15 mouse cellular contexts compared by ENCODE assay signal in genomic region chr14:26441041-26441812, GRCm38 (mm10).
A peak's percentile ranks its signal among the peaks of the same experiment; 100 is the strongest.
DNase-seq lines count a peak whose midpoint lies in the region; ATAC-seq and TF ChIP-seq lines count a peak whose summit lies in the region.
"Had no signal": no experiment of that assay in that cellular context is flagged by ENCODE, and none has a peak within 500 bp of the region (broad histone marks: within the 10 kb centered on the region; RNA-seq: fewer than 3 reads in every experiment).

No protein-coding gene starts in this region.

- TF ChIP-seq CTCF in liver, adult 2 months (IDR thresholded peaks at IDR 0.05; ENCODE audit: low read depth, low read length): no peak

- no peak overlapping the region for H3K4me2 ChIP-seq in embryonic facial prominence, embryonic 14.5 days (ENCODE audit: low read depth, low read length)
- no peak overlapping the region for H3K4me2 ChIP-seq in liver, embryonic 12.5 days
- H3K4me2 ChIP-seq: liver, embryonic 13.5 days; midbrain, embryonic 13.5 days had no signal

- no peaks in the 10 kb centered on the region for H3K4me1 ChIP-seq in embryonic facial prominence, embryonic 14.5 days (ENCODE audit: control insufficient read depth, insufficient read depth, low read length)
- no peaks in the 10 kb centered on the region for H3K4me1 ChIP-seq in embryonic facial prominence, embryonic 10.5 days
- peaks cover 11% of the 10 kb centered on the region; the same call in 1 of the 2 replicates for H3K4me1 ChIP-seq in liver, adult 2 months (ENCODE audit: control insufficient read depth, insufficient read depth, low read length)
- H3K4me1 ChIP-seq in liver, embryonic 12.5 days: peaks cover 9% of the 10 kb centered on the region; the same call in 1 of the 2 replicates
- H3K4me1 ChIP-seq in brown adipose tissue, adult 24 weeks (ENCODE audit: control insufficient read depth, insufficient read depth, insufficient read length, low read length): peaks cover 2% of the 10 kb centered on the region; the same call in 1 of the 2 replicates
- H3K4me1 ChIP-seq: midbrain, embryonic 13.5 days had no signal

- H3K36me3 ChIP-seq in embryonic facial prominence, embryonic 14.5 days (ENCODE audit: control insufficient read depth, insufficient read depth, low read length): peaks cover 18% of the 10 kb centered on the region
- peaks cover 10% of the 10 kb centered on the region for H3K36me3 ChIP-seq in embryonic facial prominence, embryonic 10.5 days (replicated peaks)
- H3K36me3 ChIP-seq in liver, adult 2 months (ENCODE audit: control insufficient read depth, insufficient read depth, low read length): peaks cover 26% of the 10 kb centered on the region
- H3K36me3 ChIP-seq in liver, embryonic 12.5 days: peaks cover 26% of the 10 kb centered on the region

- H3K9me3 ChIP-seq in embryonic facial prominence, embryonic 14.5 days (ENCODE audit: control insufficient read depth, low read length): no peaks in the 10 kb centered on the region
- no peaks in the 10 kb centered on the region for H3K9me3 ChIP-seq in embryonic facial prominence, embryonic 10.5 days
- no peaks in the 10 kb centered on the region for H3K9me3 ChIP-seq in liver, embryonic 12.5 days (replicated peaks)
- H3K9me3 ChIP-seq: liver, embryonic 13.5 days; midbrain, embryonic 13.5 days had no signal

- no peak for ATAC-seq in embryonic facial prominence, embryonic 14.5 days (ENCODE audit: low read depth)
- ATAC-seq in liver, embryonic 12.5 days: no peak
- ATAC-seq: midbrain, embryonic 13.5 days had no signal

- no peak for TF ChIP-seq POLR2A in liver, adult 2 months (IDR thresholded peaks at IDR 0.05; ENCODE audit: extremely low read depth, insufficient read depth, low read length)

- H3K9ac ChIP-seq in embryonic facial prominence, embryonic 14.5 days (ENCODE audit: low read depth, low read length): no peak overlapping the region
- no peak overlapping the region for H3K9ac ChIP-seq in liver, adult 2 months (ENCODE audit: low read depth, low read length)
- no peak overlapping the region for H3K9ac ChIP-seq in liver, embryonic 12.5 days
- H3K9ac ChIP-seq: liver, embryonic 13.5 days; midbrain, embryonic 13.5 days had no signal

- no peak overlapping the region for H3K4me3 ChIP-seq in embryonic facial prominence, embryonic 14.5 days (ENCODE audit: low read depth, low read length)
- no peak overlapping the region for H3K4me3 ChIP-seq in embryonic facial prominence, embryonic 10.5 days
- H3K4me3 ChIP-seq in liver, adult 2 months (ENCODE audit: insufficient read depth, low read depth, low read length): peak overlapping the region; percentile 11; the same call in 1 of the 2 replicates
- no peak overlapping the region for H3K4me3 ChIP-seq in liver, embryonic 12.5 days
- no peak overlapping the region for H3K4me3 ChIP-seq in brown adipose tissue, adult 24 weeks (ENCODE audit: insufficient read depth, low read depth, low read length)
- H3K4me3 ChIP-seq: liver, embryonic 13.5 days; midbrain, embryonic 13.5 days had no signal

- no peaks in the 10 kb centered on the region for H3K79me2 ChIP-seq in liver, adult 2 months (ENCODE audit: control insufficient read depth, insufficient read depth, low read length)

- H3K27ac ChIP-seq in embryonic facial prominence, embryonic 14.5 days (replicated peaks; ENCODE audit: low read depth, low read length): peak overlapping the region; percentile 58; the same call in 1 of the 2 replicates
- H3K27ac ChIP-seq in embryonic facial prominence, embryonic 10.5 days (replicated peaks): no peak overlapping the region
- no peak overlapping the region for H3K27ac ChIP-seq in liver, adult 2 months (replicated peaks; ENCODE audit: insufficient read depth, low read depth, low read length)
- H3K27ac ChIP-seq in liver, embryonic 12.5 days: no peak overlapping the region
- peak overlapping the region; percentile 37; the same call in 1 of the 2 replicates for H3K27ac ChIP-seq in brown adipose tissue, adult 24 weeks (replicated peaks; ENCODE audit: low read depth, low read length)
- H3K27ac ChIP-seq: liver, embryonic 13.5 days; midbrain, embryonic 13.5 days had no signal

- H3K27me3 ChIP-seq in embryonic facial prominence, embryonic 14.5 days (replicated peaks; ENCODE audit: control insufficient read depth, insufficient read depth, low read length): no peaks in the 10 kb centered on the region
- H3K27me3 ChIP-seq in embryonic facial prominence, embryonic 10.5 days (replicated peaks; ENCODE audit: low read depth, poor library complexity, severe bottlenecking): no peaks in the 10 kb centered on the region
- H3K27me3 ChIP-seq in liver, adult 2 months (ENCODE audit: control insufficient read depth, insufficient read depth, low read length): no peaks in the 10 kb centered on the region
- H3K27me3 ChIP-seq in liver, embryonic 12.5 days (replicated peaks): no peaks in the 10 kb centered on the region
- H3K27me3 ChIP-seq: liver, embryonic 13.5 days; midbrain, embryonic 13.5 days had no signal

- peak; percentile 56 for DNase-seq in embryonic facial prominence, embryonic 14.5 days (ENCODE audit: low spot score)
- DNase-seq in embryonic facial prominence, embryonic 10.5 days (ENCODE audit: low spot score): no peak
- DNase-seq in liver, adult 2 months (ENCODE audit: extremely low read depth, low read depth, low spot score): peak; percentile 73
- peak; percentile 38 for DNase-seq in skeletal muscle tissue, adult 2 months (ENCODE audit: low read depth, low spot score)
- no peak for DNase-seq in cerebellum, adult 8-10 months
- no peak for DNase-seq in frontal cortex, postnatal 10 days (ENCODE audit: low spot score in 2 of 2)
- DNase-seq: B cell, adult 2 months; cerebellum, postnatal 10 days; gastrocnemius, postnatal 14 days; liver, embryonic 13.5 days; right cerebral cortex, postnatal 4 days; thymus, postnatal 25 days had no signal

- 78% methylated on average over 2 of the region's 2 CpGs for WGBS in embryonic facial prominence, embryonic 14.5 days
- 86% methylated on average over 2 of the region's 2 CpGs for WGBS in embryonic facial prominence, embryonic 10.5 days
- WGBS in liver, adult 2 months: 67% methylated on average over 2 of the region's 2 CpGs
- 72% methylated on average over 2 of the region's 2 CpGs for WGBS in liver, embryonic 12.5 days (ENCODE audit: insufficient replicate concordance)

Comparison
In these comparisons a context has a peak if more than half of its experiments do, and no peak if none do; other contexts are left out.
1. DNase-seq: peak in embryonic facial prominence, embryonic 14.5 days (single experiment), liver, adult 2 months (single experiment) and skeletal muscle tissue, adult 2 months (single experiment); none in embryonic facial prominence, embryonic 10.5 days (single experiment), cerebellum, adult 8-10 months (single experiment) and frontal cortex, postnatal 10 days (0 of 2).
2. H3K27ac ChIP-seq: peak in embryonic facial prominence, embryonic 14.5 days (single experiment) and brown adipose tissue, adult 24 weeks (single experiment); none in embryonic facial prominence, embryonic 10.5 days (single experiment), liver, adult 2 months (single experiment) and liver, embryonic 12.5 days (single experiment).